Mouse (Mus musculus) midbrain, embryonic 15.5 days (tissue): Measurements from ENCODE around the gene Wdr6. TPM values are rescaled to one million over a fixed set of nuclear protein-coding genes. Genes with fewer than 3 reads are reported as not detected.
"Not testable (repeated sequence)": the region's sequence is repeated elsewhere in the genome, so short reads cannot be mapped to it uniquely, and the experiment has no call there.

Source experiments
- ATAC-seq: fragments of 200-750 bp; cut with Nextera tagmentation; replicated peaks from 2 replicates; pipeline ENCODE4 v1.8.0; 2017; ENCODE audit warnings: moderate TSS enrichment
- H3K27ac ChIP-seq: fragments of 300-500 bp; sonication (generic); 2 replicates; pipeline ENCODE4 v1.5.1; 2015; ENCODE audit warnings: mild to moderate bottlenecking, inconsistent platforms
- H3K27me3 ChIP-seq: fragments of 300-500 bp; sonication (generic); replicated peaks from 2 replicates; pipeline ENCODE4 v1.6.1; 2015; ENCODE audit warnings: inconsistent platforms
- H3K36me3 ChIP-seq: fragments of 300-500 bp; sonication (generic); replicated peaks from 2 replicates; pipeline ENCODE4 v1.6.1; 2015; ENCODE audit warnings: inconsistent platforms
- H3K4me1 ChIP-seq: fragments of 300-500 bp; sonication (generic); 2 replicates; pipeline ENCODE4 v1.6.1; 2015; ENCODE audit warnings: inconsistent platforms
- H3K4me2 ChIP-seq: fragments of 300-500 bp; sonication (generic); 2 replicates; pipeline ENCODE4 v1.6.1; 2015; ENCODE audit warnings: inconsistent platforms, mild to moderate bottlenecking, moderate library complexity
- H3K4me3 ChIP-seq: fragments of 300-500 bp; sonication (generic); 2 replicates; pipeline ENCODE4 v1.5.1; 2015; ENCODE audit warnings: mild to moderate bottlenecking, inconsistent platforms
- H3K9ac ChIP-seq: fragments of 300-500 bp; sonication (generic); 2 replicates; pipeline ENCODE4 v1.6.1; 2015; ENCODE audit warnings: mild to moderate bottlenecking, inconsistent platforms
- H3K9me3 ChIP-seq: fragments of 300-500 bp; sonication (generic); 2 replicates; pipeline ENCODE4 v1.6.1; 2016; ENCODE audit warnings: inconsistent platforms
- WGBS: fragments of 180-500 bp; shearing (Covaris S2); methylation state at CpG from one replicate; pipeline ENCODE4 v1.1.7; 2015; ENCODE audit warnings: mixed read lengths; 5-methylcytosine and 5-hydroxymethylcytosine counted together
- polyA plus RNA-seq: library from polyadenylated mRNA; unstranded; fragments of >200 nt; fragmentation: Nextera tagmentation; extraction: Ambion mirVana; gene quantifications from 2 replicates; pipeline ENCODE4 v1.2.1, GENCODE M21; 2015

The Wdr6 gene
- polyA plus RNA-seq = 404 and 429 TPM in 2 replicates

GRCm38 (mm10) chr9:108578545-108579343, at the start of gene Wdr6:
Wdr6 (minus strand) TSS chr9:108578739.
- 3% methylated on average over 51 of the region's 51 CpGs for WGBS
- Histone ChIP-seq H3K4me3 (peak within 1 kb of the TSS; percentile 49), H3K36me3 (no peaks in the 10 kb centered on the region; the same call in 1 of the 2 replicates), H3K4me2 (peak within 1 kb of the TSS; percentile 72), H3K9me3 (no peaks in the 10 kb centered on the region), H3K27me3 (no peaks in the 10 kb centered on the region), H3K9ac (peak within 1 kb of the TSS; percentile 61), H3K27ac (peak within 1 kb of the TSS; percentile 91), H3K4me1 (peaks cover 53% of the 10 kb centered on the region)
- peak; percentile 97 for ATAC-seq

- Histone ChIP-seq H3K27me3 (no peaks in the 10 kb centered on the region), H3K27ac (no peak overlapping the region), H3K4me1 (no peaks in the 10 kb centered on the region), H3K4me2 (no peak overlapping the region), H3K9me3 (no peaks in the 10 kb centered on the region), H3K4me3 (no peak overlapping the region), H3K36me3 (no peaks in the 10 kb centered on the region), H3K9ac (no peak overlapping the region)
- WGBS = 84% methylated on average over 4 of the region's 4 CpGs
- ATAC-seq = no peak
Measured at GRCm38 (mm10) chr9:108628141-108628540, 49.6 kb upstream of the Wdr6 start.

- H3K27ac ChIP-seq = no peak overlapping the region
- no peaks in the 10 kb centered on the region for H3K9me3 ChIP-seq
- no peaks in the 10 kb centered on the region for H3K27me3 ChIP-seq
- H3K4me1 ChIP-seq = no peaks in the 10 kb centered on the region
- no peaks in the 10 kb centered on the region for H3K36me3 ChIP-seq
- no peak overlapping the region for H3K9ac ChIP-seq
- no peak for ATAC-seq
- whole genome bisulfite sequencing = 79% methylated on average over 2 of the region's 2 CpGs
- H3K4me2 ChIP-seq = no peak overlapping the region
- H3K4me3 ChIP-seq = no peak overlapping the region
Measured at GRCm38 (mm10) chr9:108626498-108626897, 48.0 kb upstream of the Wdr6 start.

- H3K9me3 ChIP-seq = no peaks in the 10 kb centered on the region
- H3K9ac ChIP-seq = no peak overlapping the region
- no peak overlapping the region for H3K4me3 ChIP-seq
- no peaks in the 10 kb centered on the region for H3K27me3 ChIP-seq
- H3K4me2 ChIP-seq = no peak overlapping the region
- H3K36me3 ChIP-seq = peaks cover 19% of the 10 kb centered on the region; the same call in 1 of the 2 replicates
- H3K4me1 ChIP-seq = no peaks in the 10 kb centered on the region
- H3K27ac ChIP-seq = no peak overlapping the region
- ATAC-seq = no peak
- 86% methylated on average over 1 of the region's 1 CpGs for WGBS
Measured at GRCm38 (mm10) chr9:108617301-108617700, 38.8 kb upstream of the Wdr6 start.

- Histone ChIP-seq H3K9me3 (no peaks in the 10 kb centered on the region), H3K9ac (no peak overlapping the region), H3K36me3 (peaks cover 55% of the 10 kb centered on the region), H3K27me3 (no peaks in the 10 kb centered on the region), H3K4me3 (no peak overlapping the region), H3K27ac (no peak overlapping the region), H3K4me1 (no peaks in the 10 kb centered on the region), H3K4me2 (no peak overlapping the region)
- ATAC-seq = no peak
- WGBS = 95% methylated on average over 10 of the region's 10 CpGs
Measured at GRCm38 (mm10) chr9:108611488-108611887, 32.9 kb upstream of the Wdr6 start.

GRCm38 (mm10) chr9:108608889-108609288, 30.4 kb upstream of the Wdr6 start:
- H3K9me3 ChIP-seq = no peaks in the 10 kb centered on the region
- no peak for ATAC-seq
- H3K4me3 ChIP-seq = no peak overlapping the region
- H3K36me3 ChIP-seq = peaks cover 63% of the 10 kb centered on the region
- no peak overlapping the region for H3K27ac ChIP-seq
- WGBS = 95% methylated on average over 4 of the region's 4 CpGs
- H3K27me3 ChIP-seq = no peaks in the 10 kb centered on the region
- H3K9ac ChIP-seq = no peak overlapping the region
- no peaks in the 10 kb centered on the region for H3K4me1 ChIP-seq
- no peak overlapping the region for H3K4me2 ChIP-seq

- not testable (repeated sequence) for H3K4me2 ChIP-seq, ATAC-seq, H3K4me3 ChIP-seq, H3K9ac ChIP-seq, H3K27ac ChIP-seq, H3K27me3 ChIP-seq, H3K4me1 ChIP-seq, H3K9me3 ChIP-seq
- 93% methylated on average over 5 of the region's 5 CpGs for whole genome bisulfite sequencing
- H3K36me3 ChIP-seq = peaks cover 63% of the 10 kb centered on the region
Measured at GRCm38 (mm10) chr9:108607929-108608328, 29.4 kb upstream of the Wdr6 start.

GRCm38 (mm10) chr9:108601986-108602385, 23.4 kb upstream of the Wdr6 start:
- Histone ChIP-seq H3K4me3 (no peak overlapping the region), H3K36me3 (peaks cover 32% of the 10 kb centered on the region), H3K27me3 (no peaks in the 10 kb centered on the region), H3K9ac (no peak overlapping the region), H3K4me2 (no peak overlapping the region), H3K9me3 (no peaks in the 10 kb centered on the region), H3K27ac (no peak overlapping the region), H3K4me1 (peaks cover 4% of the 10 kb centered on the region)
- WGBS = 89% methylated on average over 4 of the region's 4 CpGs
- ATAC-seq = no peak

GRCm38 (mm10) chr9:108600011-108600410, 21.5 kb upstream of the Wdr6 start:
- no peaks in the 10 kb centered on the region for H3K27me3 ChIP-seq
- no peaks in the 10 kb centered on the region for H3K9me3 ChIP-seq
- H3K4me2 ChIP-seq = no peak overlapping the region
- peaks cover 11% of the 10 kb centered on the region for H3K4me1 ChIP-seq
- ATAC-seq = no peak
- H3K36me3 ChIP-seq = peaks cover 23% of the 10 kb centered on the region
- H3K4me3 ChIP-seq = no peak overlapping the region
- 63% methylated on average over 2 of the region's 2 CpGs for WGBS
- H3K27ac ChIP-seq = no peak overlapping the region
- no peak overlapping the region for H3K9ac ChIP-seq

- peaks cover 11% of the 10 kb centered on the region for H3K4me1 ChIP-seq
- no peaks in the 10 kb centered on the region for H3K27me3 ChIP-seq
Measured at GRCm38 (mm10) chr9:108599021-108599566, 20.6 kb upstream of the Wdr6 start.

GRCm38 (mm10) chr9:108596998-108597764, 18.6 kb upstream of the Wdr6 start, which contains the start of gene P4htm:
P4htm (minus strand) TSS chr9:108597667.
- H3K9ac ChIP-seq = peak within 1 kb of the TSS; percentile 86
- peaks cover 11% of the 10 kb centered on the region for H3K4me1 ChIP-seq
- peak within 1 kb of the TSS; percentile 88 for H3K4me2 ChIP-seq
- H3K9me3 ChIP-seq = no peaks in the 10 kb centered on the region
- peak; percentile 88 for ATAC-seq
- WGBS = 1% methylated on average over 69 of the region's 69 CpGs
- peak within 1 kb of the TSS; percentile 87 for H3K27ac ChIP-seq
- peak within 1 kb of the TSS; percentile 88 for H3K4me3 ChIP-seq
- H3K27me3 ChIP-seq = no peaks in the 10 kb centered on the region
- H3K36me3 ChIP-seq = 0 out of 2 replicates have a peak, but pooled peaks cover 2% of the 10 kb centered on the region

More at GRCm38 (mm10) chr9:108599021-108599566, 20.6 kb upstream of the Wdr6 start:
- H3K36me3 ChIP-seq = peaks cover 19% of the 10 kb centered on the region
- H3K9me3 ChIP-seq = no peaks in the 10 kb centered on the region
- no peak for ATAC-seq
- WGBS = 78% methylated on average over 4 of the region's 4 CpGs
- H3K4me2 ChIP-seq = no peak overlapping the region
- H3K9ac ChIP-seq = no peak overlapping the region
- no peak overlapping the region for H3K4me3 ChIP-seq
- no peak overlapping the region for H3K27ac ChIP-seq

GRCm38 (mm10) chr9:108594354-108594753, 15.8 kb upstream of the Wdr6 start:
- no peaks in the 10 kb centered on the region for H3K9me3 ChIP-seq
- H3K4me1 ChIP-seq = peaks cover 17% of the 10 kb centered on the region
- H3K36me3 ChIP-seq = no peaks in the 10 kb centered on the region
- 91% methylated on average over 3 of the region's 3 CpGs for WGBS
- no peak overlapping the region for H3K27ac ChIP-seq
- no peak overlapping the region for H3K4me2 ChIP-seq
- no peak for ATAC-seq
- H3K9ac ChIP-seq = no peak overlapping the region
- H3K27me3 ChIP-seq = no peaks in the 10 kb centered on the region
- H3K4me3 ChIP-seq = no peak overlapping the region
